Mouse (Mus musculus): ENCODE measurements around the gene Zfp286. TPM values are rescaled to one million over a fixed set of nuclear protein-coding genes. Genes with fewer than 3 reads are reported as not detected.
A peak's percentile ranks its signal among the peaks of the same experiment; 100 is the strongest.

Gene Zfp286
- polyA plus RNA-seq (2014; fragmentation: Nextera tagmentation; extraction: Ambion mirVana): 23.2 and 24.9 TPM in 2 replicates

GRCm38 (mm10) chr11:62788935-62789616 lies at the start of gene Zfp286:
Gene Zfp286 (minus strand): TSS chr11:62789462.
- Histone ChIP-seq H3K9ac (replicated peaks; ENCODE audit: low read depth, low read length) (peak within 1 kb of the TSS; percentile 58), H3K4me3 (ENCODE audit: low read depth, low read length) (peak within 1 kb of the TSS; percentile 61), H3K9me3 (ENCODE audit: control insufficient read depth, low read depth, low read length) (no peaks in the 10 kb centered on the region), H3K27ac (ENCODE audit: low read length) (no peak within 1 kb of the TSS), H3K4me1 (ENCODE audit: control insufficient read depth, insufficient read depth, low read length) (no peaks in the 10 kb centered on the region; the same call in 1 of the 2 replicates), H3K4me2 (replicated peaks; ENCODE audit: low read depth, low read length) (peak within 1 kb of the TSS; percentile 61), H3K36me3 (ENCODE audit: control insufficient read depth, insufficient read depth, low read length) (peaks cover 7% of the 10 kb centered on the region), H3K27me3 (ENCODE audit: control insufficient read depth, insufficient read depth, low read length) (no peaks in the 10 kb centered on the region)
- 5% methylated on average over 34 of the region's 34 CpGs for WGBS
- peak; percentile 92 for ATAC-seq (ENCODE audit: insufficient number of reproducible peaks, insufficient read depth, low FRiP score, low read depth)

- Histone ChIP-seq H3K4me3 (ENCODE audit: low read depth, low read length) (no peak overlapping the region), H3K4me2 (replicated peaks; ENCODE audit: low read depth, low read length) (no peak overlapping the region), H3K9me3 (ENCODE audit: control insufficient read depth, low read depth, low read length) (no peaks in the 10 kb centered on the region), H3K27me3 (ENCODE audit: control insufficient read depth, insufficient read depth, low read length) (no peaks in the 10 kb centered on the region), H3K4me1 (ENCODE audit: control insufficient read depth, insufficient read depth, low read length) (no peaks in the 10 kb centered on the region), H3K36me3 (ENCODE audit: control insufficient read depth, insufficient read depth, low read length) (peaks cover 7% of the 10 kb centered on the region), H3K27ac (ENCODE audit: low read length) (no peak overlapping the region), H3K9ac (replicated peaks; ENCODE audit: low read depth, low read length) (no peak overlapping the region)
- ATAC-seq (ENCODE audit: insufficient number of reproducible peaks, insufficient read depth, low FRiP score, low read depth): no peak
These were observed 42.6 kb upstream of the Zfp286 start for GRCm38 (mm10) chr11:62831906-62832305.

- Histone ChIP-seq H3K27ac (ENCODE audit: low read length) (no peak overlapping the region), H3K4me3 (ENCODE audit: low read depth, low read length) (no peak overlapping the region), H3K9ac (replicated peaks; ENCODE audit: low read depth, low read length) (no peak overlapping the region), H3K27me3 (ENCODE audit: control insufficient read depth, insufficient read depth, low read length) (no peaks in the 10 kb centered on the region), H3K4me1 (ENCODE audit: control insufficient read depth, insufficient read depth, low read length) (no peaks in the 10 kb centered on the region), H3K9me3 (ENCODE audit: control insufficient read depth, low read depth, low read length) (no peaks in the 10 kb centered on the region), H3K4me2 (replicated peaks; ENCODE audit: low read depth, low read length) (no peak overlapping the region), H3K36me3 (ENCODE audit: control insufficient read depth, insufficient read depth, low read length) (peaks cover 3% of the 10 kb centered on the region)
- 82% methylated on average over 2 of the region's 2 CpGs for WGBS
- no peak for ATAC-seq (ENCODE audit: insufficient number of reproducible peaks, insufficient read depth, low FRiP score, low read depth)
These were observed 41.1 kb upstream of the Zfp286 start for GRCm38 (mm10) chr11:62830387-62830786.

GRCm38 (mm10) chr11:62827911-62828310 lies 38.6 kb upstream of the Zfp286 start:
- H3K4me3 ChIP-seq (ENCODE audit: low read depth, low read length): no peak overlapping the region
- peaks cover 3% of the 10 kb centered on the region for H3K36me3 ChIP-seq (ENCODE audit: control insufficient read depth, insufficient read depth, low read length)
- no peaks in the 10 kb centered on the region for H3K9me3 ChIP-seq (ENCODE audit: control insufficient read depth, low read depth, low read length)
- no peak overlapping the region for H3K9ac ChIP-seq (replicated peaks; ENCODE audit: low read depth, low read length)
- ATAC-seq (ENCODE audit: insufficient number of reproducible peaks, insufficient read depth, low FRiP score, low read depth): no peak
- 0 out of 2 replicates have a peak, but pooled peaks cover 5% of the 10 kb centered on the region for H3K4me1 ChIP-seq (ENCODE audit: control insufficient read depth, insufficient read depth, low read length)
- H3K4me2 ChIP-seq (replicated peaks; ENCODE audit: low read depth, low read length): no peak overlapping the region
- no peak overlapping the region for H3K27ac ChIP-seq (ENCODE audit: low read length)
- no peaks in the 10 kb centered on the region for H3K27me3 ChIP-seq (ENCODE audit: control insufficient read depth, insufficient read depth, low read length)
- WGBS: 83% methylated on average over 3 of the region's 3 CpGs

- no peak overlapping the region for H3K27ac ChIP-seq (ENCODE audit: low read length)
- no peak overlapping the region for H3K4me3 ChIP-seq (ENCODE audit: low read depth, low read length)
- H3K27me3 ChIP-seq (ENCODE audit: control insufficient read depth, insufficient read depth, low read length): no peaks in the 10 kb centered on the region
- H3K4me1 ChIP-seq (ENCODE audit: control insufficient read depth, insufficient read depth, low read length): peaks cover 7% of the 10 kb centered on the region; the same call in 1 of the 2 replicates
- H3K9me3 ChIP-seq (ENCODE audit: control insufficient read depth, low read depth, low read length): no peaks in the 10 kb centered on the region
- H3K9ac ChIP-seq (replicated peaks; ENCODE audit: low read depth, low read length): no peak overlapping the region
- peaks cover 3% of the 10 kb centered on the region for H3K36me3 ChIP-seq (ENCODE audit: control insufficient read depth, insufficient read depth, low read length)
- 77% methylated on average over 4 of the region's 4 CpGs for WGBS
- peak; percentile 62; the same call in 1 of the 2 replicates for ATAC-seq (ENCODE audit: insufficient number of reproducible peaks, insufficient read depth, low FRiP score, low read depth)
- no peak overlapping the region for H3K4me2 ChIP-seq (replicated peaks; ENCODE audit: low read depth, low read length)
These were observed 37.9 kb upstream of the Zfp286 start for GRCm38 (mm10) chr11:62827135-62827534.

- H3K4me3 ChIP-seq (ENCODE audit: low read depth, low read length): no peak overlapping the region
- ATAC-seq (ENCODE audit: insufficient number of reproducible peaks, insufficient read depth, low FRiP score, low read depth): peak; percentile 25; the same call in 1 of the 2 replicates
- no peak overlapping the region for H3K9ac ChIP-seq (replicated peaks; ENCODE audit: low read depth, low read length)
- WGBS: 58% methylated on average over 6 of the region's 6 CpGs
- H3K27ac ChIP-seq (ENCODE audit: low read length): peak overlapping the region; percentile 61; the same call in 1 of the 2 replicates
- no peaks in the 10 kb centered on the region for H3K36me3 ChIP-seq (ENCODE audit: control insufficient read depth, insufficient read depth, low read length)
- H3K4me1 ChIP-seq (ENCODE audit: control insufficient read depth, insufficient read depth, low read length): peaks cover 12% of the 10 kb centered on the region; the same call in 1 of the 2 replicates
- no peaks in the 10 kb centered on the region for H3K9me3 ChIP-seq (ENCODE audit: control insufficient read depth, low read depth, low read length)
- 0 out of 2 replicates have a peak overlapping the region, but pooled peaks have one; percentile 10 for H3K4me2 ChIP-seq (replicated peaks; ENCODE audit: low read depth, low read length)
- H3K27me3 ChIP-seq (ENCODE audit: control insufficient read depth, insufficient read depth, low read length): no peaks in the 10 kb centered on the region
These were observed 37.0 kb upstream of the Zfp286 start for GRCm38 (mm10) chr11:62826106-62826733.

GRCm38 (mm10) chr11:62825222-62826105 lies 36.2 kb upstream of the Zfp286 start:
- peaks cover 14% of the 10 kb centered on the region; the same call in 1 of the 2 replicates for H3K4me1 ChIP-seq (ENCODE audit: control insufficient read depth, insufficient read depth, low read length)
- no peaks in the 10 kb centered on the region for H3K27me3 ChIP-seq (ENCODE audit: control insufficient read depth, insufficient read depth, low read length)
- 0 out of 2 replicates have a peak overlapping the region, but pooled peaks have one; percentile 10 for H3K4me2 ChIP-seq (replicated peaks; ENCODE audit: low read depth, low read length)
- H3K27ac ChIP-seq (ENCODE audit: low read length): peak overlapping the region; percentile 61; the same call in 1 of the 2 replicates
- no peak overlapping the region for H3K9ac ChIP-seq (replicated peaks; ENCODE audit: low read depth, low read length)
- no peak overlapping the region for H3K4me3 ChIP-seq (ENCODE audit: low read depth, low read length)
- peak; percentile 63 for ATAC-seq (ENCODE audit: insufficient number of reproducible peaks, insufficient read depth, low FRiP score, low read depth)
- WGBS: 75% methylated on average over 9 of the region's 9 CpGs
- H3K36me3 ChIP-seq (ENCODE audit: control insufficient read depth, insufficient read depth, low read length): no peaks in the 10 kb centered on the region
- H3K9me3 ChIP-seq (ENCODE audit: control insufficient read depth, low read depth, low read length): no peaks in the 10 kb centered on the region

GRCm38 (mm10) chr11:62824211-62824610 lies 34.9 kb upstream of the Zfp286 start:
- peaks cover 19% of the 10 kb centered on the region; the same call in 1 of the 2 replicates for H3K4me1 ChIP-seq (ENCODE audit: control insufficient read depth, insufficient read depth, low read length)
- H3K27me3 ChIP-seq (ENCODE audit: control insufficient read depth, insufficient read depth, low read length): no peaks in the 10 kb centered on the region
- no peaks in the 10 kb centered on the region for H3K36me3 ChIP-seq (ENCODE audit: control insufficient read depth, insufficient read depth, low read length)
- ATAC-seq (ENCODE audit: insufficient number of reproducible peaks, insufficient read depth, low FRiP score, low read depth): no peak
- H3K4me3 ChIP-seq (ENCODE audit: low read depth, low read length): no peak overlapping the region
- H3K9me3 ChIP-seq (ENCODE audit: control insufficient read depth, low read depth, low read length): no peaks in the 10 kb centered on the region
- H3K4me2 ChIP-seq (replicated peaks; ENCODE audit: low read depth, low read length): no peak overlapping the region
- H3K27ac ChIP-seq (ENCODE audit: low read length): no peak overlapping the region
- no peak overlapping the region for H3K9ac ChIP-seq (replicated peaks; ENCODE audit: low read depth, low read length)
- 69% methylated on average over 7 of the region's 7 CpGs for WGBS
